Mouse (Mus musculus) midbrain, embryonic 11.5 days (tissue): ENCODE data around the gene Schip1. TPM values are rescaled to one million over a fixed set of nuclear protein-coding genes. Genes with fewer than 3 reads are reported as not detected.

Experiments
- ATAC-seq: fragments of 200-750 bp; cut with Nextera tagmentation; 2 replicates; pipeline ENCODE4 v1.8.0; 2017; ENCODE audit warnings: moderate TSS enrichment, moderate library complexity; ENCODE audit not compliant: low FRiP score
- DNase-seq: peaks from one replicate; pipeline ENCODE4 v3.0.0; 2015; ENCODE audit warnings: low spot score; ENCODE audit errors: missing footprints
- H3K27ac ChIP-seq: fragments of 300-500 bp; sonication (generic); 2 replicates; pipeline ENCODE4 v1.5.1; 2014; ENCODE audit warnings: low read depth, low read length
- H3K27me3 ChIP-seq: fragments of 300-500 bp; sonication (generic); 2 replicates; pipeline ENCODE4 v1.6.1; 2014; ENCODE audit warnings: mild to moderate bottlenecking, low read length, moderate library complexity, mixed read lengths; ENCODE audit not compliant: control insufficient read depth, insufficient read depth
- H3K36me3 ChIP-seq: fragments of 300-500 bp; sonication (generic); 2 replicates; pipeline ENCODE4 v1.6.1; 2014; ENCODE audit warnings: mild to moderate bottlenecking, low read length, moderate library complexity, mixed read lengths; ENCODE audit not compliant: control insufficient read depth, insufficient read depth
- H3K4me1 ChIP-seq: fragments of 300-500 bp; sonication (generic); 2 replicates; pipeline ENCODE4 v1.6.1; 2014; ENCODE audit warnings: low read length; ENCODE audit not compliant: control insufficient read depth, insufficient read depth
- H3K4me2 ChIP-seq: fragments of 300-500 bp; sonication (generic); 2 replicates; pipeline ENCODE4 v1.6.1; 2014; ENCODE audit warnings: mild to moderate bottlenecking, moderate library complexity
- H3K4me3 ChIP-seq: fragments of 300-500 bp; sonication (generic); 2 replicates; pipeline ENCODE4 v1.5.1; 2014; ENCODE audit warnings: low read depth, low read length
- H3K9ac ChIP-seq: fragments of 300-500 bp; sonication (generic); 2 replicates; pipeline ENCODE4 v1.6.1; 2014; ENCODE audit warnings: low read length
- H3K9me3 ChIP-seq: fragments of 300-500 bp; sonication (generic); 2 replicates; pipeline ENCODE4 v1.6.1; 2016; ENCODE audit warnings: low read length; ENCODE audit not compliant: control insufficient read depth
- WGBS: fragments of 180-500 bp; shearing (Covaris S2); extraction: QIAGEN DNeasy Blood & Tissue Kit; methylation state at CpG from one replicate; pipeline ENCODE4 v1.1.7; 2014; 5-methylcytosine and 5-hydroxymethylcytosine counted together
- polyA plus RNA-seq: library from polyadenylated mRNA; unstranded; fragments of >200 nt; fragmentation: Nextera tagmentation; extraction: Ambion mirVana; gene quantifications from 2 replicates; pipeline ENCODE4 v1.2.1, GENCODE M21; 2014

The Schip1 gene
- polyA plus RNA-seq, 1 experiment from 2014 or later: 83.1 TPM

DNA sequence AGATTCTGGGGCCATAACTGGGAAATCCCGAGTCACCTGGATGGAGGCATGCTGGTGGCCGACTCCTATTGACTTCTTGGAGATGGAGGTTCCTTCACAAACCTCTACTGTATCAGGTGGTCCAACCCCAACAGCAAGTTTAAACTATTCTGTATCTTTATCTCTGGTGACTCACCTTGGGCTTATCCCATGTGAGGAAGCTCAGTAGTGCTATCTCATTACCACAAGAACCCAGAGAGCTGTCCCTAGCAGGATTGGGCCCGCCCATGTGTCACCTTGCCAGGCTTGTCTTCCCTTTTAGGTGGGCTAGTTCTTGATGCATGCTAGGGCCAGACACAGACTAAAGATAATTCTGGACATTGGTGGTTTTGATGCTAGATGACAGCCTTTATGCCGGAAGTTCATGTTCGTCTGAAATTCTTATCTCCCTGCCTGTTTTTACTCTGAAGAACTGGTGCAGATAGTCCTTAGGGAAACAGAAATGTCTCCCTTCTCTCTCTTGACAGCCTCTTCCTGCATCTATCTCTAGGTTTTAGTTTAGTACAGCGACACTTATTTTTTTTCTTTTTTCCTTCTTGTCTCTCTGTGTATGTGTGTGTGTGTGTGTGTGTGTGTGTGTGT lies 435.0 kb downstream of the Schip1 start:
- no peak for ATAC-seq
- no peak overlapping the region for H3K4me3 ChIP-seq
- 94% methylated on average over 6 of the region's 6 CpGs for WGBS
- H3K27ac ChIP-seq: no peak overlapping the region
- peaks cover 7% of the 10 kb centered on the region for H3K4me1 ChIP-seq
- no peak overlapping the region for H3K4me2 ChIP-seq
- no peaks in the 10 kb centered on the region for H3K27me3 ChIP-seq
- H3K36me3 ChIP-seq: no peaks in the 10 kb centered on the region
- H3K9me3 ChIP-seq: no peaks in the 10 kb centered on the region
- no peak for DNase-seq
- no peak overlapping the region for H3K9ac ChIP-seq

DNA sequence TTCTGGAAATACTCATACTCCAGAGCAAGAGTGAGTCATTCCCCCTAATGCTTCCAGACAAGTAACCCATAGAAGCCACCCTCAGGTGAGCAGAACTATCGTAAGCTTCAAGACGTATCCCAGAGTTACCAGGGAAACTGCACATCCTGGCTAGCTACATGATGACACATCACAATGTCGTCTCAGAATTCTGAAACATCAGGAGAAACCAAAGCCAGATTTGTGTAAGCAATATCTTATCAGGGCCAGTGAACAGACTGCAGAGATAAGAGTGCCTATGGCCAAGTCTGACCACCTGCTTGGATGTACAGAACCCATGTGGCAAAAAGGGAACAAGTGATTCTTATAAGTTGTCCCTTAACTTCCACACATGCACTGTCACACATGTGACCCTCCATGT lies 440.2 kb downstream of the Schip1 start:
- DNase-seq: no peak
- Histone ChIP-seq H3K27ac (no peak overlapping the region), H3K36me3 (no peaks in the 10 kb centered on the region), H3K9me3 (no peaks in the 10 kb centered on the region), H3K4me3 (no peak overlapping the region), H3K27me3 (no peaks in the 10 kb centered on the region), H3K4me2 (no peak overlapping the region), H3K4me1 (no peaks in the 10 kb centered on the region), H3K9ac (no peak overlapping the region)
- 94% methylated on average over 3 of the region's 3 CpGs for WGBS
- ATAC-seq: no peak

DNA sequence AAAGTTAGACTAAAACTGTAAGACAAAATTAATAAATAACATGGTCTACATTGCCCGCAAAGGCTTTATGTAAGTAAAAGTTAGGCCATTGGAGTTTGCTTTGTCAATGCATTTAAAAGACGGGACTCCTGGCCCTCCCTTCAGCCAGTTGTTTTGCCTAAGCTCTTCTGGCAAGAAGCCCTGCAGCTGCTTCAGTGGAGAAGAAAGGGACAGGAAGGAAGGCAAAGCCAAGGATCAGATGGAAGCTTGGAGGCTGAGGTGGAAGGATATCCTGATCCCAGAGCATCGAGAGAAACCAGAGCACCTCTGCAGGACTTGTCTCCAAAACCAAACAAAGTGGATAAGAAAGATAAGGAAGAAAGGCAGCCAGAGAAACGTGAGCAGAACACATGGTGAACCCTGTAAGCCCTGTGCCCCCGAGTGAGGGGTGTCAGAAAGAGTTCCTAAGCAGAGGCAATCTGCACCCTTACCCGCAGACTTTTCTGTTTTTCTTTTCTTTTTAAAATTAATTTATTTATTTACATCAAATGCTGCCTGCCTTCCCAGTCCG lies 442.2 kb downstream of the Schip1 start:
- Histone ChIP-seq H3K9me3 (no peaks in the 10 kb centered on the region), H3K4me2 (no peak overlapping the region), H3K27ac (no peak overlapping the region), H3K9ac (no peak overlapping the region), H3K36me3 (no peaks in the 10 kb centered on the region), H3K4me3 (no peak overlapping the region), H3K27me3 (no peaks in the 10 kb centered on the region), H3K4me1 (no peaks in the 10 kb centered on the region)
- ATAC-seq: no peak
- DNase-seq: no peak
- 72% methylated on average over 7 of the region's 7 CpGs for WGBS

DNA sequence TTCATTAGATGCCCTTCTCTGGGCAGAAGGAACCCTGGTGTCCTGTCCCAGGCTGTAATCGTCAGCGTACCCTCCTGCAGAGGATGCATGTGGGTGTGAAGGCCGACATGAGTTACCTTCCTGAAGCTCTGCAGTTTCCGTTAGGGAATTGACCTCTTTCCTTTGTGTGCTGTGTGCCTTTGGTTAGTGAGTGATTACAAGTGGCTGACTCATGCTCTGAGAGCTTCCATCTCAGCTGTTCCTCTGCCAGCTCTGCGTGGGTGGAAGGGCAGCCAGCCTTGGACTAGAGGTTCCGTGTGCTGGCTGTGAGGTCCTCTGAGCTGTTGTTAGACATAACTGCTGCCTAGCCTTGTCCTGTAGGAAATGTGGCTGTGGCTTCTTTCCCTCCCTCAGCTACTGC lies 444.0 kb downstream of the Schip1 start:
- Histone ChIP-seq H3K4me1 (peaks cover 1% of the 10 kb centered on the region), H3K36me3 (no peaks in the 10 kb centered on the region), H3K9ac (no peak overlapping the region), H3K27me3 (no peaks in the 10 kb centered on the region), H3K4me2 (no peak overlapping the region), H3K27ac (no peak overlapping the region), H3K9me3 (no peaks in the 10 kb centered on the region), H3K4me3 (no peak overlapping the region)
- DNase-seq (no peak), ATAC-seq (no peak)
- WGBS: 83% methylated on average over 6 of the region's 6 CpGs

DNA sequence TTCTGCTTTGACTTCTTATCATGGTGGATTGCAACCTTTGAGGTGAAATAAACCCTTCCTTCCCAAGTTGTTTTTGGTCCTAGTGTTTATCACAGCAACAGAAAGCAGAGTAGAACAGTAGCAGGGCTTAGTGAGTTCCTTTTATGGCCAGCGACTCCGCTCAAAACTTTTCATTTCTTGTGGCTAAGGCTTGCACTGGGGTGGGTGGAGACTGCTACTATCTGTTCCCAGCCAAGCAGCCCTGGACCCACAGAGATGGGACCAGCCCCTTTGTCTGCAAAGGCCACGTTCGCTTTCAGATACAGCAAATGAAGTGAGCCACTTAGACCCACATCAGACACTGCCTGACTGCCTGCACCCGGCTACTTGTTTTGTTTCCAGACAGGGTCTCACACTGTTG lies 446.3 kb downstream of the Schip1 start:
- H3K4me3 ChIP-seq: no peak overlapping the region
- H3K9ac ChIP-seq: no peak overlapping the region
- H3K4me2 ChIP-seq: no peak overlapping the region
- WGBS: 89% methylated on average over 5 of the region's 5 CpGs
- H3K27ac ChIP-seq: no peak overlapping the region
- no peaks in the 10 kb centered on the region for H3K9me3 ChIP-seq
- H3K36me3 ChIP-seq: no peaks in the 10 kb centered on the region
- no peaks in the 10 kb centered on the region for H3K27me3 ChIP-seq
- ATAC-seq (no peak), DNase-seq (no peak)
- H3K4me1 ChIP-seq: peaks cover 5% of the 10 kb centered on the region

DNA sequence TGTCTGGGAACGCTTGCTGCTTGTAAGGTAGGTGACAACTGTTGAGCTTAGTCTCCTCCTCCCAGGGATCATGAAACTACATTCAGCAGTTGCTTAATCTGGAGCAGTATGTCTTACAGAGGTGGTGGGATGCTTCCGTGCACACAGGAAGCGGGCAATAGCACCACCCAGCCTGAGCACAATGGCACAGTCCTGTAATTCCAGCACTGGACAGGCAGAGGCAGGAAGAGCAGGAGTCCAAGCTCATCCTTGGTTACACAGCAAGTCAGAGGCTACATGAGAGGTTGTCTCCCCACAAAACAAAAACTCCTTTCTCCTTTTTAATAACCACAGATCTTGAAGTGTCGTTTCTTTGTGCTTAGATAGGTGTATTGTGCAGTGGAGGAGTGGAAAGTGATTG lies 447.1 kb downstream of the Schip1 start:
- WGBS: 85% methylated on average over 4 of the region's 4 CpGs
- H3K4me2 ChIP-seq: no peak overlapping the region

DNA sequence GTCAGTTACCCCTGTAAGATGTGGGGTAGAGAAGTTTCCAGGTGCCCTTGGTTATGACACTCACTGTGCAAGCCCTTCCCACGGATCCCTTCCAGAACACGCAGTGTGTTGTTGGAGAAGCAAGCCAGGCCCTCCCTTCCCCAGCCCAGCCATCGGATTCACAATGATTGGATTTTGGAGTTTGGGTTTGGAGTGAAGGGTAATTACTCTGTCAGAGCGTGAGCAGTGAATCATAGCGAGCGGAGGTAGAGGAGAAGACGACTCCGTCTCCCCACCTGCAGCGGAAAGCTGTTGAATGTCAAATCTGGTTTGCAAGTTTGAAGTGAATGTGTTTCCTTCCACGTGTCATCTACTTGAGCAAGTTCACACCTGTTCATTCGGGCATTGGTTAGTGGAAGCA lies 447.7 kb downstream of the Schip1 start:
- Histone ChIP-seq H3K4me3 (no peak overlapping the region), H3K9ac (no peak overlapping the region), H3K36me3 (no peaks in the 10 kb centered on the region), H3K9me3 (no peaks in the 10 kb centered on the region), H3K4me1 (peaks cover 5% of the 10 kb centered on the region), H3K4me2 (no peak overlapping the region), H3K27me3 (no peaks in the 10 kb centered on the region), H3K27ac (no peak overlapping the region)
- 84% methylated on average over 11 of the region's 11 CpGs for WGBS
- ATAC-seq: no peak
- no peak for DNase-seq

More for the DNA sequence above, 447.1 kb downstream of the Schip1 start:
- no peak overlapping the region for H3K9ac ChIP-seq
- H3K27ac ChIP-seq: no peak overlapping the region
- ATAC-seq (no peak), DNase-seq (no peak)
- H3K27me3 ChIP-seq: no peaks in the 10 kb centered on the region
- H3K9me3 ChIP-seq: no peaks in the 10 kb centered on the region
- H3K4me1 ChIP-seq: peaks cover 5% of the 10 kb centered on the region
- no peak overlapping the region for H3K4me3 ChIP-seq
- H3K36me3 ChIP-seq: no peaks in the 10 kb centered on the region

DNA sequence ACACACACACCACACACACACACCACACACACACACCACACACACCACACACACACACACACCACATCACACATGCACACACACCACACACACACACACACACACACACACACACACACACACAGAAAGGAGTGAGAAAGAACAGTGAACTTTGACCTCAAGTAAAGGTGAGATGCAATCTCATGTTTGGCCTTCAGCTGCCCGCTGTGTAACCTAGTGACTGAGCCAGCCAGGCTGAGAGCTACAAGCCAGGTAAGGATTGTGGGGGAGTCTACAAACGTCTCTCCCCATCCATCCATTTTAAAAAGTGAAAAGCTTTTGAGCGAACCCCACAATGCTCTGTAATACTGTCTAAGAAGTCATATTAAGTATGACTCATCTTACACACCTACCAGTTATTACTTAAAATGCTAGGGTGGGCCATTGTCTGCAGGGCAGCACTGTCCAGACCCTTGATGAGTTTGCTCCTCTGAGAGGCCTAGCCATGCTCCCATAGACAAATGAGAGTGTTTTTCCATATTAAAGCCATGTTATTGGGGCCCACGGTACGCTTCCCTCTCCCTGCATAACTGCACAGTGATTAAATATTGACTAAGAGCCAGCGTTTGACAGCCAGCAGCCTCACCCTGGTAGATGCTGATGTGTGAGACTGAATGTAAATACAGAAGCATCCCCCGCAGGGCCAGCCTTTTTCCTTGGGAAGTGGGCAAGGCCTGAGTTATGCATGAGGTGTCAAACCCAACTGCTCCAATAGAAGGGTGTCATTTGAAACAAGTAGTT lies 448.9 kb downstream of the Schip1 start:
- Histone ChIP-seq H3K9ac (no peak overlapping the region), H3K27ac (0 out of 2 replicates have a peak overlapping the region, but pooled peaks have one; percentile 35), H3K9me3 (no peaks in the 10 kb centered on the region), H3K27me3 (no peaks in the 10 kb centered on the region), H3K4me2 (no peak overlapping the region), H3K4me3 (no peak overlapping the region), H3K4me1 (peaks cover 5% of the 10 kb centered on the region), H3K36me3 (no peaks in the 10 kb centered on the region)
- WGBS: 64% methylated on average over 7 of the region's 7 CpGs
- DNase-seq (no peak), ATAC-seq (peak; percentile 75; the same call in 1 of the 2 replicates)

DNA sequence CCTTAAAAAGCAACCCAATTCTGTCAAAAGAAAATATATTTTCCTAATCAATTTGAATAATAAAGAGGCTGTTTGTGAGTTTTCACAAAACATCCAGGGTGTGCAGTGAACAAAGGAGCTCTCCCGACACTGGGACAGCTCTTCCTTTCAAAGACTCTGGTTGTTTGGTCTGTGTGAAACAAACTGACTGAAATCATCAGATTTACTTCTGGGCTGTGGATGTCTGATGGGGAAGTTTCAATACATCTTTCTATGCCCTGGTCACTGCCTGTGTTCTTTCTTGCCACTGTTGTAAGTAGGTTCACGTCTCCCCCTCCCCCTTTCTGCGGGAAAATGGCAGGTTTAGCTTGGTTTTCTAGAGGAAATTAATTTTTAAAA lies 449.5 kb downstream of the Schip1 start:
- no peak for ATAC-seq
- WGBS: 62% methylated on average over 3 of the region's 3 CpGs
- Histone ChIP-seq H3K27ac (0 out of 2 replicates have a peak overlapping the region, but pooled peaks have one; percentile 35), H3K9me3 (no peaks in the 10 kb centered on the region), H3K4me3 (no peak overlapping the region), H3K9ac (no peak overlapping the region), H3K36me3 (no peaks in the 10 kb centered on the region), H3K27me3 (no peaks in the 10 kb centered on the region), H3K4me1 (peaks cover 5% of the 10 kb centered on the region), H3K4me2 (no peak overlapping the region)
- DNase-seq: no peak
